Mouse (Mus musculus): ENCODE measurements around the gene Vamp2.

Gene Vamp2

DNA sequence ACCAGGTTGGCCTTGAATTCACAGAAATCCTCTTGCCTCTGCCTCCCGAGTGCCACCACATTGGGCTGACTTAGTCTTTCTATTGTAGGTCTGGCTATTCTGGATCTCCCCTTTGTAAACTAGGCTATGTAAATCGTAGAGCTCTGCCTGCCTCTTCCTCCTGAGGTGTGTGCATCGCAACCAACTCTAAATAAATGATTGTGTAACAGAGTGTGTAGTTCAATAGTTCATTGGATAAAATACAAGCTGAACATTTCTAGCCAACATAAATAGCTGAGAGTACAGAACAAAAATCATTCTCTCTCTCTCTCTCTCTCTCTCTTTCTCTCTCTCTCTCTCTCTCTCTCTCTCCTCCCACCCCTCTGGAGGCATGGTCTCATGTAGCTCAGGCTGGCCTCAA is 26.3 kb downstream of the Vamp2 start:
- no peak for DNase-seq (ENCODE audit: low spot score)

GRCm38 (mm10) chr11:69116843-69117242 is 28.6 kb downstream of the Vamp2 start:
- DNase-seq (ENCODE audit: low spot score): no peak

DNA sequence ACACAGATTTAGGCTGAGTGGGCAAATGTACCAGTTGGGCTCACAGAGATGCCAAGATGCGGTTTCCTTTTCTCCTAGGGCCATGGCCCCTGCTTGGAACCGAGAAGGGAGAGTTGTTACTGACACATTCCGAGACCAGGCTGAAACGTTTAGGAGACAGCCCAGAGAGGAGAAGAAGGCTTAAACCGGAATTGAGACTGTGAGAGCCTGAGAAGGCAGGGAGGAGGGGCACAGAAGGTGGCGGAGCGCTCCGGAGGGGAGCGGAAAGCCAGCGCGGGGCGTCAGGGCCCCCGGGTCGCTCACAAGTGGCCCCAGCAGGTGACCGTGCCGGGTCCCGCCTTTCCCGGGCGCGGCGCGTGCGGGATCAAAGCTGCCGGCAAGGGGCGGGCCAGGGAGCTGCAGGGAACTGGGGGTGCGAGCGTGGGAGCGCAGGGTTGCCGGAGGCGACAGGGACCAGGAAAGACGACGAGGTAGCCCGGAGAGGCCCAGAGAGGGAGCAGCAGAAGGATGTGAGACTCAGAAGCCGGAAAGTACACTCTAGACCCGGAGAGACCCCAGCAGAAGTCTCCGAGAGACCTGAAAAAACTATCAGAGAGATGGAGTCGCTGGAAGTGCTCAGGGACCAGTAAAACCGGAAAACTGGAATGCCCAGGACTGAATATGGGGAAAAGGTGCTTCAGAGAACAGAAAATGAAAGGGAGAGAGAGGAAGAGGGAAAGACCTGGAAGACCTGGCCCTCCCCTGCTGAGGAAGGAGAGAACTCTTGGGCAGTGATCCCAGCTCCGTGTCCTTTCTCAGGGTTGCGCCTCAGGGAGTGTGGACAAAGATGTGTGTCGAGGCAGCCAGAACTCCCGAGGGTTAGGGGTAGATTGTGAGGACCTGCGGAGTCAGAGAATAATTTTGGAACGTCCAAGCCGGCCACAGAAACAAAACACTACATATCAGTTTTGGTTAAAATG is 29.7 kb downstream of the Vamp2 start:
- peak; percentile 49 for DNase-seq (ENCODE audit: low spot score)

- peak; percentile 59 for DNase-seq (ENCODE audit: low spot score)
These were observed 30.5 kb downstream of the Vamp2 start for GRCm38 (mm10) chr11:69118765-69119164.

GRCm38 (mm10) chr11:69119446-69120155 is 31.3 kb downstream of the Vamp2 start:
- DNase-seq (ENCODE audit: low spot score): no peak

GRCm38 (mm10) chr11:69120221-69121000 is 32.1 kb downstream of the Vamp2 start, which contains the start of gene Hes7:
Gene Hes7, plus strand, starts transcription at chr11:69120404.
- DNase-seq (ENCODE audit: low spot score): no peak

GRCm38 (mm10) chr11:69121001-69121740 is 32.9 kb downstream of the Vamp2 start:
- no peak for DNase-seq (ENCODE audit: low spot score)

GRCm38 (mm10) chr11:69121741-69122335 is 33.5 kb downstream of the Vamp2 start:
- DNase-seq (ENCODE audit: low spot score): no peak

DNA sequence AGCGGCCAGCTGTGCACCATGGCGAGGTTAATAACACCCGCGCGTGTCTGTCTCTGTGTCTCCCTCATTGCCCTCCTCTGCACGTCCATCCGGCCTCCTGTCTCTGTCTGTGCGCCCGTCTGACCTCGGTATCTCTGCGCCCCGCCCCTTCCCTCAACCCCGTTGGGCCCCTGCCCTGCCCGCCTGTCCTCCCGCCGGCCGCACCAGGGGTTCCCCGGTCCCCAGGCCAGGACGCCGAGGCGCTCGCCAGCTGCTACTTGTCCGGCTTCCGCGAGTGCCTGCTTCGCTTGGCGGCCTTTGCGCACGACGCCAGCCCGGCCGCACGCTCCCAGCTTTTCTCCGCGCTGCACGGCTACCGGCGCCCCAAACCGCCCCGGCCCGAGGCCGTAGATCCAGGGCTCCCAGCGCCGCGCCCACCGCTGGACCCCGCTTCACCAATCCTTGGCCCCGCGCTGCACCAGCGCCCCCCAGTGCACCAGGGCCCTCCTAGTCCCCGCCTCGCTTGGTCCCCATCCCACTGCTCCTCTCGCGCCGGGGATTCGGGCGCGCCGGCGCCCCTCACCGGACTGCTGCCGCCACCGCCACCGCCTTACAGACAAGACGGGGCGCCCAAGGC is 34.2 kb downstream of the Vamp2 start, which contains the start of gene 9130213A22Rik:
Gene 9130213A22Rik, minus strand, starts transcription at position 254 of the 616 bp plus-strand sequence.
- peak; percentile 66 for DNase-seq (ENCODE audit: low spot score)

DNA sequence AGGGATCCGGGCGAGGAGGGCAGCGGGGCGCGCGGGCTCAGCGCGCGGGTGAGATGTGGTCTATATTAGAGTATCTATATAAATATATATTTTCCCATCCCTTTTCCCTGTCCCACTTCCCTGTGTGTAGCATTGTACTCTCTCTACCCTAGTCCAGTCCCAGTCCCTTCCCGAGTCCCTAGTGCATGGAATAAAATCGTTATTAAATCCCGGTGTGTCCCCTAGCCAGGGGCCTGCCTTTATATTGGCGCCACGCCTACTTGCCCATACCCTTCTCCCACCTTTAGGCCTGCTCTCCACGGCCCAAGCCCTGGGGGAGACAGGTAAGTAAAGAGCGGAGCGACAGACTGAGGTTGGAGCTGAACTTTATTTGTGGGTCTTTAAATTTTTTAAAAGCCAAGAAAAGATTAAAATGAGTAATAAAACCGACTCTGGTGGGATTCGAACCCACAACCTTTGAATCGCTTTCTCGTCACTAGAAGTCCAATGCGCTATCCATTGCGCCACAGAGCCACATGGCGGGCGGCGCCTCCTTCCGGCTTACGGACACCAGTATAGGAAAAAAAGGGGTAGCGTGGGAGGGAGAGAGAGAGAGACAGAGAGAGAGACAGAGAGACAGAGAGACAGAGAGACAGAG is 34.9 kb downstream of the Vamp2 start:
- DNase-seq (ENCODE audit: low spot score): peak; percentile 83

DNA sequence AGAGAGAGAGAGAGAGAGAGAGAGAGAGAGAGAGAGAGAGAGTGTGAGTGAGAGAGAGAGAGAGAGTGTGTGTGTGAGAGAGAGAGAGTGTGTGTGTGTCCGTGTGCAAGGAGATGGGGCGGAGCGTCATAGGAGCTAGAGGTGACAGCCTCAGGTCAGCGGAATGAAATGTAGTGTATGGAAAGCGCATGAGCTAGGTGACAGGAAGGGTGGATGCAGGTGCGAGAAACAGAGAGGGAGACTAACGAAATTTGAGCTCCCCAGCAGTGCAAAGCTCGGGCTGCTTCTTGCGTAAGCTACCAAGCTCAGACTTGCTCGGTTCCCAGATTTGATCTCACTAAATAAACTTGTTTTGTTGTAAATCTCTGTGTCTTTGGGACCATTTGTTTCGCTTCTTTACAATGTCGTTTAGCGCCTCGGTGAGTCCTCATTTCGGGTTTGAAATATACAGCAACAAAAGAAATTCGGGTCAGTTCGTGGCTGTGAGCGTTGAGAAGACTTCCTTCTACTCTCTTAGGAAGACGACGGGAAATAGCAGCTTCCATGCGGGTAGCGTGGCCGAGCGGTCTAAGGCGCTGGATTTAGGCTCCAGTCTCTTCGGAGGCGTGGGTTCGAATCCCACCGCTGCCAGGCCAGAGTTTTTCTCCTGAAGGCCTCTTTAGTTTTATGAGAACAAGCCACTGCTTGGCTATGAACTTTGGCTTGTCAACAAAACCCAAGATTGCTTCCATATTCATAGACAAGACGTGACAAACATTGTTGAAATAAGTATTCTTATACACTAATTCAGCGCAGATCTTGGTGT is 35.6 kb downstream of the Vamp2 start:
- DNase-seq (ENCODE audit: low spot score): peak; percentile 78

GRCm38 (mm10) chr11:69124498-69124847 is 36.2 kb downstream of the Vamp2 start:
- peak; percentile 44 for DNase-seq (ENCODE audit: low spot score)

DNA sequence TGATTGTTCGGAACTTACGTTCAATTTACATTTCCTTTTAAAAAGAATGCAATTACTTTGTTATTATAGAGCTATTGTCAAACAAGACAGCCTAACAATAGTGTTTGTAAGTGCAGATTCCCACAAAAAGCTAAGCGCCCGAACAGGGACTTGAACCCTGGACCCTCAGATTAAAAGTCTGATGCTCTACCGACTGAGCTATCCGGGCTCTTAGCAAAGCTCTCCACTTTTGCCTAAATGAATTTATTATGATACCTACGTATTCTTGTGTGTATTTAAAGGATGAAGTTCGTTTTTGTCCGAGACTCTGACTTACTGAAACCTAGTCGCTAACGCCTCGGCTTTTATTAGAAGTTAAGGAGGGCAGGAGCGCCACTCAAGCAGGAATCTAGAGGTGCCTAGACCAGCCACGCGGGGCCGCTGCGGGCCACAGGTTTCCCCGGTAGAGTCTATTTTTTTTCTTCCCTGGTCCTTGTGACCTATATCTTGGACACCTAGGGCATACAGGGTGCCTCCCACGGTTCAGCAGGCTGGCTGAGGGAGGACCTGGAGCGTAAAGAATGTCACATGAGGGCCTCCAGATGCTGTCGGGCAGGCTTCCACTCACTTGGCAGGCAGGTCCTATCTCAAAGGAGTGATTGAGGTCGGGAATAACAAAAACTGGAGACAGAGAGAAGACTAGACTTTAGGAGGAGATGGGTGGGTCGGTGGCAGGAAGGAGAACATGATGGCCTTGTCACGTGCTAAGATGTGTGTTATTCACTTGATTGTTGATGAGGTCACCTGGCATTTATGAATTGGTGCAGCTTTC is 37.0 kb downstream of the Vamp2 start:
- peak; percentile 73 for DNase-seq (ENCODE audit: low spot score)

GRCm38 (mm10) chr11:69125852-69125918 is 37.4 kb downstream of the Vamp2 start, which contains the start of gene Aloxe3:
Gene Aloxe3, plus strand, starts transcription at chr11:69125896.
- no peak for DNase-seq (ENCODE audit: low spot score)

GRCm38 (mm10) chr11:69125919-69126705 is 37.8 kb downstream of the Vamp2 start:
- DNase-seq (ENCODE audit: low spot score): no peak

- DNase-seq (ENCODE audit: low spot score): no peak
These were observed 38.4 kb downstream of the Vamp2 start for GRCm38 (mm10) chr11:69126706-69127095.

- DNase-seq (ENCODE audit: low spot score): no peak
These were observed 40.3 kb downstream of the Vamp2 start for GRCm38 (mm10) chr11:69128426-69129122.

DNA sequence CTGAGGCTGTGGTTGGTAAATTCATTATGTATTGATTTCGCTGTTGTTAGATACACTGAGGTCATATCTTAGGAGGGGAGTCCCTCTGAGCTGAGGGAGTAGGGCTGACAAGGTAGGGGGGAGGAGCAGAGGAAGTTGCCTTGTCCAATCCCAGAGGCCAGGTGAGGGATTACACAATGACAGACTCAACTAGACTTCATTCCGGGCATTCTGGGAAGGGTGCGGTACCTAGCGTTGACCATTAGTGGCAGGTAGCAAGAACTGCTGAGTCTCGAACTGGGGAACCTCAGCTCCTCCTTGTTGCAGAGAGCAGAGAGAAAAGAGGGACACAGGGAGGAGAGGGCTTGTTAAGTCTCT is 45.3 kb downstream of the Vamp2 start:
- no peak for DNase-seq (ENCODE audit: low spot score)
